Mouse (Mus musculus) heart, embryonic 14.5 days (tissue): ENCODE measurements around the gene Agbl4. TPM values are rescaled to one million over a fixed set of nuclear protein-coding genes. Genes with fewer than 3 reads are reported as not detected.

ENCODE experiments used
- ATAC-seq: fragments of 200-750 bp; cut with Nextera tagmentation; 2 replicates; pipeline ENCODE4 v1.8.0; 2017; ENCODE audit warnings: low read depth, moderate TSS enrichment; ENCODE audit not compliant: insufficient number of reproducible peaks, insufficient read depth, low FRiP score
- H3K27ac ChIP-seq, 2 experiments: fragments of 200-500 bp in 1 of 2; fragments of 300-500 bp in 1 of 2; sonication (generic) in 1 of 2; replicated peaks in 1 of 2; 2 replicates each; pipeline ENCODE4 v1.5.1; 2012 to 2014; ENCODE audit warnings: low read depth in 2 of 2, low read length in 2 of 2, control low read depth in 1 of 2, mild to moderate bottlenecking in 1 of 2, mixed read lengths in 1 of 2; ENCODE audit not compliant: control insufficient read depth in 1 of 2, insufficient read depth in 1 of 2
- H3K27me3 ChIP-seq: fragments of 300-500 bp; sonication (generic); 2 replicates; pipeline ENCODE4 v1.6.1; 2014; ENCODE audit warnings: mild to moderate bottlenecking, low read length, control low read depth; ENCODE audit not compliant: control insufficient read depth, insufficient read depth
- H3K36me3 ChIP-seq: fragments of 300-500 bp; sonication (generic); 2 replicates; pipeline ENCODE4 v1.6.1; 2014; ENCODE audit warnings: mild to moderate bottlenecking, control low read depth, low read length, mixed read lengths; ENCODE audit not compliant: control insufficient read depth, insufficient read depth
- H3K4me1 ChIP-seq, 2 experiments: fragments of 200-500 bp in 1 of 2; fragments of 300-500 bp in 1 of 2; sonication (generic) in 1 of 2; 2 replicates each; pipeline ENCODE4 v1.6.1; 2012 to 2014; ENCODE audit warnings: low read length in 2 of 2, control low read depth in 1 of 2, mixed read lengths in 1 of 2; ENCODE audit not compliant: control insufficient read depth in 2 of 2, insufficient read depth in 2 of 2
- H3K4me2 ChIP-seq: fragments of 300-500 bp; sonication (generic); 2 replicates; pipeline ENCODE4 v1.6.1; 2014; ENCODE audit warnings: mild to moderate bottlenecking, low read length
- H3K4me3 ChIP-seq, 2 experiments: fragments of 200-500 bp in 1 of 2; fragments of 300-500 bp in 1 of 2; sonication (generic) in 1 of 2; 2 replicates each; pipeline ENCODE4 v1.5.1; 2012 to 2014; ENCODE audit warnings: low read length in 2 of 2, mild to moderate bottlenecking in 2 of 2, control low read depth in 1 of 2, low read depth in 1 of 2, moderate library complexity in 1 of 2; ENCODE audit not compliant: control insufficient read depth in 1 of 2, insufficient read depth in 1 of 2
- H3K9ac ChIP-seq: fragments of 300-500 bp; sonication (generic); 2 replicates; pipeline ENCODE4 v1.6.1; 2014; ENCODE audit warnings: mild to moderate bottlenecking, low read length
- H3K9me3 ChIP-seq: fragments of 300-500 bp; sonication (generic); 2 replicates; pipeline ENCODE4 v1.6.1; 2016; ENCODE audit warnings: low read length, control low read depth; ENCODE audit not compliant: control insufficient read depth
- WGBS: fragments of 180-500 bp; shearing (Covaris S2); extraction: QIAGEN DNeasy Blood & Tissue Kit; methylation state at CpG from one replicate; pipeline ENCODE4 v1.1.7; 2014; 5-methylcytosine and 5-hydroxymethylcytosine counted together
- polyA plus RNA-seq: library from polyadenylated mRNA; unstranded; fragments of >200 nt; fragmentation: Nextera tagmentation; extraction: Ambion mirVana; gene quantifications from 2 replicates; pipeline ENCODE4 v1.2.1, GENCODE M21; 2014

Agbl4 gene
- polyA plus RNA-seq, 1 experiment from 2014 or later, result 1.1 TPM

DNA sequence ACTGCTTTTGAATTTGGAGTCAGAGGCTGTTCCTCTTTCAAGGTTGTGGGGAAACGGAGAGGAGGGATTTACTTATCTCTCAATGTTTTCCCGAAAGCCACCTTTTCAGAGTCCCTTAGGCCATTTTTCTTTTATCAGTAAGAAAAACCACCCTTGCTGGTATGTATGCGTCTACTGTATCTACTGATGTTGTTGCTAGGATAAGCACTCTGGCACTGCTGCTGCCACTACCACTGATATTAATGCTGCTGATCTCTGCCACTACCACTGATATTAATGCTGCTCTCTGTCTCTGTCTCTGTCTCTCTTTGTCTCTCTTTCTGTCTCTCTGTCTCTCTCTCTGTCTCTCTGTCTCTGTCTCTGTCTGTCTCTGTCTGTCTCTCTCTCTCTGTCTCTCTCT, 1271.9 kb downstream of the Agbl4 start:
- H3K4me3 ChIP-seq, result no peak overlapping the region
- no peaks in the 10 kb centered on the region for H3K9me3 ChIP-seq
- ATAC-seq, result no peak
- no peaks in the 10 kb centered on the region for H3K27me3 ChIP-seq
- no peak overlapping the region for H3K4me2 ChIP-seq
- WGBS, result 44% methylated on average over 3 of the region's 3 CpGs
- H3K27ac ChIP-seq, result no peak overlapping the region
- H3K9ac ChIP-seq, result no peak overlapping the region
- peaks cover under 1% of the 10 kb centered on the region in 2 experiments; a peak in 2 of 4 replicates for H3K4me1 ChIP-seq
- no peaks in the 10 kb centered on the region for H3K36me3 ChIP-seq

DNA sequence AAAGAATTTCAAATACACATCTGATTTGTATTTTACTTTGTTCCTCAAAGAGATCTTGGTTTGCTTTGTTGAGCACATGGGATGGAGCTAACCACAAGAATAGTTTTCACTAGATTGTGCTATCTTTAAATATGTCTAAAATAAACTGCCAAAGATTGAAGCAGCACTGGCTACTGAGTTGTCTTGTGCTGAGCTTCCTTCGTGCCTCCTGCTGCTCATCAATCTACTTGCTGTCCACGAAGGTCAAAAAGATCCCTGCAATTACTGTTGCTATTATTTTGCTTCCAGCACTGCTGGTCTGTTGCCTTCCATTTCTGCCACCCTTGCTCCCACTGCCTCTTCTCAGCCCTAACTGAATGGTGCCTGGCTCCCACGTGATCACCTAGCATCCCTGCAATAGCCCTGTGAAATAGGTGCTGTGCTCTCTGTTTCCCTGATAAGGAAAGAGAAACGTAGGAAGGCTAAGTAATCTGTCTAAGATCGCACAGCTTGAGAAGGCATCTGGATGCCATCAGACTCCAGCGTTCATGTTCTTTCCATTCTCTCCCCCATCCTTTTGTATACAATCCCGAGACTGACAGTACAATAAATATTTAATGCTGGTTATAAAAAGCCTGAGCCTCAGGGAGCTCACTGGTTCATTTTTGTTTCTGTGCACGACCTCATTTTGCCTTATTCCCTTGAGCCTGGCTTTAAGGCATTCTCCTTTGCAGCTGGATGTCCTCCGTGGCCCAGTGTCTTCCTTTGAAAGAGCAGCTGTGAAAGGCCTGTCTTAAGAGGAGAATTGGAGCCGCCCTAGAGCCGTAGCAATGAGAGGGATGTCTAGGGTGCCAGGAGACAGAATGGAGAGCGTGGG, 1273.3 kb downstream of the Agbl4 start:
- H3K36me3 ChIP-seq, result no peaks in the 10 kb centered on the region
- no peaks in the 10 kb centered on the region for H3K27me3 ChIP-seq
- no peak overlapping the region for H3K9ac ChIP-seq
- H3K4me1 ChIP-seq, result no peaks in the 10 kb centered on the region; a peak in 1 of 4 replicates
- no peak overlapping the region for H3K4me2 ChIP-seq
- 28% methylated on average over 12 of the region's 12 CpGs for WGBS
- H3K4me3 ChIP-seq, result no peak overlapping the region
- H3K9me3 ChIP-seq, result no peaks in the 10 kb centered on the region
- no peak for ATAC-seq
- H3K27ac ChIP-seq, result no peak overlapping the region

DNA sequence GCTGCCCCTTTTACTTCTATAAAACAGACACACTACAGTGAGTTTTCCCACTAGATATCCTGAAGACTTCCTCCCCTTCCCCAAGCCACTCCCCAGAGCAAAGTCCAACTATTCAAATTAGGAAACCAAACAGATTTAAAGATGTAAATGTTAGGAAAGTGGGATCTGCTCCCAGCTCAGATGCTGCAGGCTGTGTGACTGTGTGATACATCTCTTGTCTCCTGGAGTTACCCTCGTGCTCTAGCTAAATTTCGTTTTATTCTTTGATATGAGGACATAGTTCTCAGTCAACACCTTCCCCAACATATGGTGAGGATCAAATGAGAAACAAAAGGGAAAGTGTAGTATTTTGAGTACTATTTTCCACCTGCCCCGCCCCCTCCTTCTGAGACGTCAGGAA, 1274.0 kb downstream of the Agbl4 start:
- 39% methylated on average over 4 of the region's 4 CpGs for WGBS
- Histone ChIP-seq H3K27ac (no peak overlapping the region), H3K27me3 (no peaks in the 10 kb centered on the region), H3K4me2 (no peak overlapping the region), H3K4me1 (no peaks in the 10 kb centered on the region; a peak in 1 of 4 replicates), H3K36me3 (no peaks in the 10 kb centered on the region), H3K9ac (no peak overlapping the region), H3K9me3 (no peaks in the 10 kb centered on the region), H3K4me3 (no peak overlapping the region)
- ATAC-seq, result no peak

GRCm38 (mm10) chr4:111673904-111674303, 1276.4 kb downstream of the Agbl4 start:
- ATAC-seq, result no peak
- Histone ChIP-seq H3K27me3 (no peaks in the 10 kb centered on the region), H3K4me1 (no peaks in the 10 kb centered on the region; a peak in 1 of 4 replicates)

GRCm38 (mm10) chr4:111681926-111682325, 1284.5 kb downstream of the Agbl4 start:
- Histone ChIP-seq H3K27me3 (no peaks in the 10 kb centered on the region), H3K4me2 (no peak overlapping the region), H3K9me3 (no peaks in the 10 kb centered on the region), H3K4me1 (peaks cover 0 to 2% of the 10 kb centered on the region in 2 experiments; a peak in 2 of 4 replicates), H3K9ac (no peak overlapping the region), H3K4me3 (no peak overlapping the region), H3K27ac (no peak overlapping the region), H3K36me3 (no peaks in the 10 kb centered on the region)
- ATAC-seq, result no peak
- 77% methylated on average over 5 of the region's 5 CpGs for WGBS

More at GRCm38 (mm10) chr4:111673904-111674303, 1276.4 kb downstream of the Agbl4 start:
- no peaks in the 10 kb centered on the region for H3K36me3 ChIP-seq
- no peak overlapping the region for H3K9ac ChIP-seq
- no peak overlapping the region for H3K4me3 ChIP-seq
- no peak overlapping the region for H3K4me2 ChIP-seq
- H3K9me3 ChIP-seq, result no peaks in the 10 kb centered on the region
- no peak overlapping the region for H3K27ac ChIP-seq

GRCm38 (mm10) chr4:111682793-111683192, 1285.3 kb downstream of the Agbl4 start:
- WGBS, result 74% methylated on average over 3 of the region's 3 CpGs
- no peak overlapping the region for H3K27ac ChIP-seq
- ATAC-seq, result no peak

GRCm38 (mm10) chr4:111683843-111684242, 1286.4 kb downstream of the Agbl4 start:
- H3K27ac ChIP-seq, result no peak overlapping the region
- H3K4me2 ChIP-seq, result no peak overlapping the region
- 62% methylated on average over 5 of the region's 5 CpGs for WGBS
- H3K9ac ChIP-seq, result no peak overlapping the region
- H3K9me3 ChIP-seq, result no peaks in the 10 kb centered on the region
- peaks cover 0 to 3% of the 10 kb centered on the region in 2 experiments; a peak in 3 of 4 replicates for H3K4me1 ChIP-seq
- no peaks in the 10 kb centered on the region for H3K36me3 ChIP-seq
- H3K27me3 ChIP-seq, result no peaks in the 10 kb centered on the region
- no peak overlapping the region for H3K4me3 ChIP-seq
- ATAC-seq, result no peak

More at GRCm38 (mm10) chr4:111682793-111683192, 1285.3 kb downstream of the Agbl4 start:
- Histone ChIP-seq H3K4me3 (no peak overlapping the region), H3K9me3 (no peaks in the 10 kb centered on the region), H3K27me3 (no peaks in the 10 kb centered on the region), H3K36me3 (no peaks in the 10 kb centered on the region), H3K4me2 (no peak overlapping the region), H3K4me1 (peaks cover 0 to 3% of the 10 kb centered on the region in 2 experiments; a peak in 3 of 4 replicates), H3K9ac (no peak overlapping the region)
